Mouse (Mus musculus): Measurements from ENCODE around the gene Ttc16.

The Ttc16 gene

GRCm38 (mm10) chr2:32775359-32776074 lies at the start of gene Ttc16, which contains the start of gene Ptrh1:
Gene Ttc16, minus strand, starts transcription at chr2:32775633.
Gene Ptrh1, plus strand, starts transcription at chr2:32775786.
- peak; percentile 96 to 97 for DNase-seq

DNA sequence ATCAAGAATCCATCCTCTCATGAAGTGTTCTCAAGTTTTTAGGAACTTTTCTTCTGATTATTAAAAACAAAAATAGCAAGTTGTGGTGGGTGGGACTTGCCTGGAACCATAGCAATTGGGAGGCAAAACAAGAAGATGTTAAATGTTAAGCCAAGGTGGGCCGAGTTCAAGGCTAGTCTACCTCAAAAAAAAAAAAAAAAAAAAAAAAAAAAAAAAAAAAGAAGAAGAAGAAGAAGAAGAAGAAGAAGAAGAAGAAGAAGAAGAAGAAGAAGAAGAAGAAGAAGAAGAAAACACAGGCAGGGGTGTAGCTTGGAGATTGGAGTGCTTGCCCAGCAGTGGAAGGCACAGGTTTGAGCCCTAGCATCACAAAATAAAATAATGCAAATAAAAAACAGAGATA lies 49.3 kb upstream of the Ttc16 start:
- DNase-seq, result no peak

- no peak for DNase-seq
These were observed 48.7 kb upstream of the Ttc16 start for GRCm38 (mm10) chr2:32824181-32824580.

DNA sequence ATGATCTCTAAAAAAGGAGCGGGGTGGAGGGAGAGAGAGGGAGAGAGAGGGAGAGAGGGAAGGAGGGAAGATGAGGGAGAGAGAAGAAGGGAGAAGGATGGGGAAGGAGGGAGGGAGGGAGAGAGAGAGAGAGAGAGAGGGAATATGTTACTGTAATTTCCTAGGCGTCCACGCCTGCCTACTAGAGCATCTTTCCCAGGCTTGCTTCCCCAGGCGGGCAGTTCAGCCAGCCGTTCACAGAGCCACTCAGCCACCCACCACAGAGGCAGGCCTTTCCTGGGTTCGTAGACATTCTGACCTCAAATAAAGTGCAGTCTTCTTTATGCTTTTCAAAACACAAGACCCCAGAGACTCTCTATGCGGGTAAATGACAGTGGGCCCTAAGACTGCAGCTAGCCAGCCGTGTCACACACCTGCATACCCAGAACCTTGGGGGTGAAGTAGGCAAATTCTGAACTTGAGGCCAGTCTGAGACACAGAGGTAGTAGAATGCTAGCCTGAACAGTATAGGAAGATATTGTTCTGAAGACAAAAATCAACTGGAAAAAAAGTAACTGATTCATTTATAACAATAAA lies 48.2 kb upstream of the Ttc16 start:
- DNase-seq, result no peak

- no peak for DNase-seq
These were observed 47.7 kb upstream of the Ttc16 start for GRCm38 (mm10) chr2:32823153-32823552.

DNA sequence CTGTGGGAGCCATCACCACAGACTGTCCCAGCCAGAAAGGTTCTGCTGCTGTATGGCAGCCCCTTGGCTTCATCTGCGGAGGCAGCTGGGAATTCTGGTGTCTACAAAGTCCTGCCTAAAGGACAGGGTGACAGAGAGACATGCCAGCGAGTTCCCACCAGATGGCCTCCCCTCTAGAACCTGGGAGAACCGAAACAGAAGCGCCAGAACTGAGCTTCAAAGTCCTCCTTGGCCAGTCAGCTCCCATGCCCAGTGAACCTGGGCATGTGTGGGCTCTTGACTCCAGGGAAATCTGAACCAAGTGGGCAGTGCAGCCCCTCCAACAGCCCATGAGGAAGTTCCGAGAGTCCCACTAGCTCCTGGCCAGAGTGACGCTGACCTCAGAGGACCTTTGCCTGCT lies 47.2 kb upstream of the Ttc16 start:
- DNase-seq, result no peak

GRCm38 (mm10) chr2:32821041-32821802 lies 45.8 kb upstream of the Ttc16 start:
- peak; percentile 49 to 50 for DNase-seq

DNA sequence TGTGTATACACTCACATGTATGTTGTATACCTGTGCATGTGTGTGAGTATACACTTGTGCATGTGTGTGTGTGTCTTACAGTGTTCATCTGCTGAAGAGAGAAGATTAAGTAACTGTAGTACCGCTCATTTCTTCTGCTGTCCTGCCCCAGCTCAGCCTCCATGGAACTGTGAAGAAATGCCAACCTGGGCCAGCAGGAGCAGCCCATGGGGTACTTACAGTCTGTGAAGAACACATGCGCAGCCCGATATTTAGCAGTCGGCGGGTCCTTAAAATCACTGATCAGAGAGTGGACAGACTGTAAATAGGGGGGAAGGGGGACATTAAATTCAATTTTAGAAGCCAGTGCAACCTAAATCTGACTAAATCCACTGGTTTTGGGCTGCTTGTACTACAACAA lies 42.8 kb upstream of the Ttc16 start:
- no peak for DNase-seq

DNA sequence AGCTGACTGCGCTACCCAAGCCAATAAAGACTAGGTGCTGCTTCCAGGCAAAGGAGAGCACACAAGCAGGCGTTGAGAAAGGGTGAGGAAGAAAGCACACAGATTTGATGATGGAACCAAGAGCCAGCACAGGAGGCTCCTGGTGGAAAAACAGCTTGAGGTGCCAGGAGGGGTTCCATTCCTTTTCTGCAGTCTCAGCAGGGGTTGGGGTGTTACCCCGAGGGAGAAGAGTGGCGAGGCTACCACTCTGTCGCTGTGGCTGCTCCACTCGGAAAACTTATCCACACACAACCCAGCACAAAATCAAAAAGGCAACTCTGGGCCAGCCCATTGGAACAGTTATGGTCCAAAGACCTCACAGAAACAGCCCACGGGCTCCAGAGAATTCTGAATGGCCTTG lies 42.2 kb upstream of the Ttc16 start:
- no peak for DNase-seq

- DNase-seq, result no peak
These were observed 41.6 kb upstream of the Ttc16 start for GRCm38 (mm10) chr2:32816946-32817581.

- DNase-seq, result no peak
These were observed 41.1 kb upstream of the Ttc16 start for GRCm38 (mm10) chr2:32816497-32816896.

DNA sequence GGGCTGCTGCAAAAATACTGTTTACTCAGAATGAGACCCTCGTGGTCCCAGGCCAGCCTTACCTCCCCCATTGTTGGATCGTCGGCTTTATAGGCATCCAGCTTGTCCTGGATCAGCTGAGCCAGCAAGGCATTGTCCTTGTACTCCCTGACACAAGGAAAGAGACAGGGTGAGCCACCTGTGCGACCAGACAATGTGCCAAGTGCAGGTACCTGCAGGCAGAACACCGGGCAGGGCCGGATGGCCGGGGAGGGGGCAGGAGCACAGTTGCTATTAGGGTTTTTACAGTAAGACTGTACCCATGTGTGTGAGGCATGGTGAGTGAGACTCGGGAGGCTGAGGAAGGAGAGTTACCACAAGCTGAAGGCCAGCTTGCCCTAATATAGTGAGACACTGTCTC lies 36.5 kb upstream of the Ttc16 start:
- no peak for DNase-seq

DNA sequence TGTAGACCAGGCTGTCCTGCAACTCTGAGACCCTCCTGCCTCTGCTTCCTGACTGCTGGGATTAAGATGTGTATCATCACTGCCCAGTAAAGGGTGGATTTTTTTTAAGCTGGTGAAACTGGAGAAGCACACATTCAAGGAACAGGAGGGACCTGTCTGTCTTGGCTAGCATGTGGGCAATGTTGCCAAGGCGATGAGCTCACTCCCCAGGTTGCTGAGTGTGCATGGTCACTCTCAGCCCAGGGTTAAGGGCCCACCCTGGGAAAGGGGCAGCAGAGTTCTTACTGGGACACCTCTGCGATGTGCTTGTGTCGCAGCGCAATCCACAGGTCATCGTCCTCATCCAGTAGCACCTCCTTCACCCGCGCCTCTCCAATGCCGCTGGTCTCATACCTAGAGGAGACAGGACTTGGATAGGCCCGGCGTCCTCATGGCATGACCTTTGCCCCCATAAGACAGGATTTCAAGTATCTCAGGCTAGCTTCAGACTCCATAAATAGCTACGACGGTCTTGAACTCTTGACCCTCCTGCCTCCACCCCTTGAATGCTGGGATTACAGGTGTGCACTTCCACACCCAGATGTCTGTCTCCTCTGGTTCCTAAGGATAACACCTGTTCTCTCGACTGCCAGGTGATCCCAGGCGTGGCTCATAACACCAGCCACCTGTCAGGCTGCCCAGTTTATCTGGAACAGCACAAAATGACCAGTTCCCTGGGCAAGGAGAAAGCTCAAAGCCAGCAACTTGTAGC lies 33.6 kb upstream of the Ttc16 start:
- no peak for DNase-seq

- no peak for DNase-seq
These were observed 23.0 kb upstream of the Ttc16 start for GRCm38 (mm10) chr2:32798251-32798962.

DNA sequence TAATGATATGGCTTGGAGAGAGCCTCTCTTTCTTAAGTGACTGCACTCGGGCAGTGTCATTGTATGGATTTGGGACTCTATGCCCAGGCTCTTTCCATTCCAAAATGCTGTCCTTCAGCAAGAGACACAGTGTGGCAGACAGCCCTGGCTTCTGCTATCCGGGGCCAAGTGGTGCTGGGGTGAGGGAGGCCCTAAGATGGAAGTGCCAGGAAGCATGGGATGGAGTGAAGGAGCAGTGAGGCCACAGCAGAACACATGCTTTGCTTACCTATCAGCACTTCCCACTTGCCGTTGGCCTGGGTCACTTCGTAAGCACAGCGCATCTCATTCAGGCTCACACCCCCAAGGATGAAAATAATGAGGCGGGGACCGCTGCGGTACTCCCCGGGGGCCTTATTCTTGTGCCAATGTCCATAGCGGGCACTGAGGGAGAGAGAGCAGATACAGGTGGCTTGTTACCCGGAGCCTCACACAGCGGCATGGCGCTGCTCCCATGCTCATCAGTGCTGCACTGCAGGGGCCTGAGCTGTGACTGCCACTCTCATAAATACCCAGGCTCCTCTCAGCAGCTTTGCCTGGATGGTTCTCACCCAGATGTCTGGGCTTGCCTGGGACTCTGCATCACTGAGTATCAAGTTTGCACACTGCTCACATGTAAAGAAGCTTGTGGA lies 20.4 kb upstream of the Ttc16 start:
- no peak for DNase-seq

DNA sequence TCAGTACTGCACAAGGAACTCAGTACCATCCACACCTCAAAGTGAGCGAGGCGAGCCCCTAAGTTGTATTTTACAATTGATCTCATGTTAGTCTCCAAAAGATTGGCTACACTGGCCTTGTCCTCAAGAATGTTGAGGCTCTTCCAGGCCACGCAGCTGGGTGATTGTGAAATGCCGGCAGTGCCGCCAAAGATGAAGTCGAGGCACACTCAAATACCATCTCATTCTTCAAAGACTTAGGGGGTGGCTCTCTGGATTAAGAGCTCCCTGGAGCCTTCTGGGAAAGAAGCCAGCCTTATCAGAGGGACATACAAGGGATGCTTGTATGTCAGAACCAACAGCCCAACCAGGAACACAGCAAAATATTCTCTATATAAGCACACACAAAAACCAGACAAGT lies 15.9 kb upstream of the Ttc16 start:
- DNase-seq, result no peak

GRCm38 (mm10) chr2:32788581-32788980 lies 13.1 kb upstream of the Ttc16 start:
- no peak for DNase-seq

GRCm38 (mm10) chr2:32787176-32787575 lies 11.7 kb upstream of the Ttc16 start:
- DNase-seq, result no peak

- no peak for DNase-seq
These were observed 8.7 kb upstream of the Ttc16 start, which contains the start of gene Cfap157 for GRCm38 (mm10) chr2:32784048-32784681. Gene Cfap157, minus strand, starts transcription at chr2:32784428.

DNA sequence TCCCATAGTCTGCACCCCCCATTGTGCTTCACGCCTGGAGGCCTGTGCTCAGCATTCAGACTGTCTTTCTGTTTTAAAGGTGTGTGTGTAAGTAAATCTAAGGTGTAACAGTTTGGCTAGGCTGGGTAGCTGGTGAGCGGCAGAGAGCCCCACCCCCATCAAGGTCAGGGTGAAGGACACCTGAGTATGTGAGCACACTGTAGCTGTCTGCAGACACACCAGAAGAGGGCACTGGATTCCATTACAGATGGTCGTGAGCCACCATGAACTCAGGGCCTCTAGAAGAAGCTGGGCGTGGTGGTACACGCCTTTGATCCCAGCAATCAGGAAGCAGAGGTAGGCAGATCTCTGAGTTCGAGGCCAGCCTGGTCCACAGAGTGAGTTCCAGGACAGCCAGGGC lies 6.3 kb upstream of the Ttc16 start:
- no peak for DNase-seq

DNA sequence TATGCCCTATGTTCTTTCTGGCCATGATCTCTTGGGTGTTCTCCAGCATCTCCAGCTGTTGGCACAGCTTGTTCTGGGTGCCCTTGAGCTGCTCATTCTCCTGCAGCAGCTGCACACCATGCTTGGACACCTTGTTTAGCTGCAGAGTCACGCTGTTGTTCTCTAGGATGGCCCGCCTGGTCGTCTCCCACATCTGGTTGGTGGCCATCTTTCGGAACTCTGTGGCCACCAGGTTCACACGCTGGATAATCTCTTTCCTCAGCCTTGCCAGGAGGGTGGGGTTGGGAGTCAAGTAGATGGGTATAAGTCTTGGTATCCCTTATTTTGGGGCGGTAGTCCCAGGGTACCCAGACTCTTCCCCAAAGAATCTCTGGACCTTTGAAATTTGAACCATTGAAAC lies 4.3 kb upstream of the Ttc16 start:
- DNase-seq, result no peak
